Mouse (Mus musculus) neural tube, embryonic 10.5 days (tissue): ENCODE data around the gene Zfp628.
A peak's percentile ranks its signal among the peaks of the same experiment; 100 is the strongest.

Source experiments
- DNase-seq: peaks from one replicate; pipeline ENCODE4 v3.0.0-alpha.2; 2017; ENCODE audit warnings: low spot score; ENCODE audit errors: extremely low spot score

Gene Zfp628

DNA sequence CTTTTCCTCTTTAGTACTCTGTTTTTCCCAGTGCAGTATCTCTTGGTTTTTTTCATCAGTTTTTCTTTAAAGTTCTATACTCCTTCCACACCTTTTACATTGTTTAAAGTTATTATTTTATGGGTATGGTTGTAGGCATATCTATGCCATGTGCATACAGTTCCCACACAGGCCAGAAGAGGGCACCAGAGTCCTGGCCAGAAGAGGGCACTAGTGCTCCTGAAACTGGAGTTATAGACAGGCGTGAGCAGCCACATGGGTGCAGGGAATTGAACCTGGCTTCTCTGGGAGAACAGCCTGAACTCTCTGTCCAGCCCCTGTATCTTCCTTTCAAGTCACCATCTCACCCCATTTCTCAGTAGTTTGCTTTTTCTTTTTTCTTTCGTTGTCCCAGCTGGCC is 23.4 kb downstream of the Zfp628 start:
- peak; percentile 71 for DNase-seq

DNA sequence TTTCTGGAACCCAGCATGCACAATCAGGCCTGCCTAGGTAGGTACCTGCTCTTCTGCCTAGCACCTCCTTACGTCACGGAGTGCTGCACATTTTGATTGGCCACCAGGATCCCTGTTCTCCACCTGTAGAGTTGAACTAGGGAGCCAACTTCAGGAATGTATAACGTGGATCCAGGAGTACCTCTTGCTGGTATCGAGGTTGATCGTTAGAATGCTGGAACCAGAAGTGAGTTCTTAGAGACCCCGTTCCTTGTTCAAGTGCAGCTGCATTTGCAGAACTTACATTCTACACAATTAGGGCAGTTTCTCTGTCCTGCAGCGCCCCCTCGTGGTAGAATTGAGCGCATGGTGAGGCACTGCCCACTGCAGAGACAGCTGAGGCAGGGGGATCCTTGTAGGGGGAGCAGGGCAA is 25.1 kb downstream of the Zfp628 start:
- DNase-seq: peak; percentile 87

DNA sequence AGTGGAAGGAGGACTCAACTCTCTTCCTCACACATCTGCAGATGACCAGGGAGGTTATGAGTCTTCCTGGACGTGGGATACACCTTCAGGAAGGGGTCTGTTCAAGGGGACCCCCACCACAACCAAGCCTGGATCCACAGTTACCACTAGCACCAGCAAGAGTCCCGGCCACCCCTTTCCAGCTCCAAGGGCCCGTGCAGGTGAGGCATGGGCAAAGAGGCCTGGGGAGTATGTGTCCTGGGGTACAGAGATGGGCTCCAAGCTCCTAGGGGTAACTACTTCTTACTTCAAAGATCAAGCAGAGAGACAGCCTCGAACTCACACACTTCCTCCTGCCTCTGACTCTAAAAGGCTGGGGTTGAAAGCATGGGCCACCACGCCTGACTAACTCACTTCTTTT is 27.7 kb downstream of the Zfp628 start:
- DNase-seq: no peak

DNA sequence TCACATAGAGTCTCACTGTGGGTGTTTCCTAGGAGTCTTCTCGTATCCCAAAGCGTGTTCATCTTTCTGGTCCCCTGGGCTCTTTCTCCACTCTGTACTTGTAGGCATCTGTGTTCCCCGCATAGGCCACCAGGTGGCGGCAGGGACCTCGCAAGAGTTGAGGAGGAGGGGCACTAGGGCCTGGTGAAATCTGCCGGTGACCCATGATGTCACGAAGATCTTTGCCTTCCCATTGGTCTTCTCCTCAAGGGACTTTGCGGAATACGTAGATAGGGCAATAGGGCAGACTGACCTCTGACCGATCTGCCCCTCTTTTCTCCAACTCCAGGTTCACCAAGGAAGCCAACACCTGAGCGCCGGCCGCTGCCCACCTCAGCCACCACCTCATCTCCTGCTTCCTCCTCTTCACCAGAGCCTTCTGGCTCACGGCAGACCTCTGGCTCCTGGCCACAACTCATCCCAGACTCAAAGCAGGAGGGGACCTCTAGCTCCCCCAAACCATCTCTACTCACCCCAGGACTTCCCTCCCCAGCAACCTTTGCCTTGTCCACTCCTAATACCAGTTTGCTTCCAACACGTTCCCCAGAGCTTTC is 28.3 kb downstream of the Zfp628 start:
- peak; percentile 86 for DNase-seq

DNA sequence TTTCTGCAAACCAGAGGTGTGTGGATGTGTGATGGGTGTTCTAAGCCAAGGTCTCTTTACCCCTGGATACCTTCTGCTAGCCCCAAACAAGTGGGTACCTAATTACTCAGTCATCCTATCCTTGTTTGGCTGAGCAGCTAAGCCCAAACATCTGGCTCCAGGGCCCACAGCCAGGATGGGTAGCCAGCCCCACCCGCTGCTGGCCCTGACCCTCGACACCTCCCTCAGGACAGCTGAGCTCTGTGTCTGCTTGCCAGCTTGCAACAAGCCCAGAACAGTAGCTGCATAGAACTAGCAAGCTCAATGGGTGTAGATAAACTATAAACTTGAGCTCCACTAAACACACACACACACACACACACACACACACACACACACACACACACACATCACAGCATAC is 32.8 kb downstream of the Zfp628 start:
- DNase-seq: no peak

DNA sequence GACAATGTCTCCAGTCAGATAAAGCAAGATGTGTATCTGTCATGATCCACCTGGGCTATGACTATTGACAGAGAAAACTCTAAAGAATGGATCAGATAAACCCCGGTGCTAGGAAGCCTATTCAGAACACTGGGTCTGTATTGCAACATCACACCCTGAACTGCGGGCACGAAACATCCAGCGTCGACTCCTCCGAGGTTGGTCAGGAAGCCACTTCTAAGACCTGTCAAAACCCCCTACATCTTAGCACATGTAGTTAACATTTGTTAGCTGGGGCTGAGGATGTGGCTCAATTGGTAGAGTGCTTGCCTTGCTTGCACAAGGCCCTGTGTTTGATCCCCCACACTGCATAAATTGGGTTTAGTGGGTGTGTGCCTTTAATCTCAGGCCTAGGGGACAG is 33.4 kb downstream of the Zfp628 start:
- no peak for DNase-seq

DNA sequence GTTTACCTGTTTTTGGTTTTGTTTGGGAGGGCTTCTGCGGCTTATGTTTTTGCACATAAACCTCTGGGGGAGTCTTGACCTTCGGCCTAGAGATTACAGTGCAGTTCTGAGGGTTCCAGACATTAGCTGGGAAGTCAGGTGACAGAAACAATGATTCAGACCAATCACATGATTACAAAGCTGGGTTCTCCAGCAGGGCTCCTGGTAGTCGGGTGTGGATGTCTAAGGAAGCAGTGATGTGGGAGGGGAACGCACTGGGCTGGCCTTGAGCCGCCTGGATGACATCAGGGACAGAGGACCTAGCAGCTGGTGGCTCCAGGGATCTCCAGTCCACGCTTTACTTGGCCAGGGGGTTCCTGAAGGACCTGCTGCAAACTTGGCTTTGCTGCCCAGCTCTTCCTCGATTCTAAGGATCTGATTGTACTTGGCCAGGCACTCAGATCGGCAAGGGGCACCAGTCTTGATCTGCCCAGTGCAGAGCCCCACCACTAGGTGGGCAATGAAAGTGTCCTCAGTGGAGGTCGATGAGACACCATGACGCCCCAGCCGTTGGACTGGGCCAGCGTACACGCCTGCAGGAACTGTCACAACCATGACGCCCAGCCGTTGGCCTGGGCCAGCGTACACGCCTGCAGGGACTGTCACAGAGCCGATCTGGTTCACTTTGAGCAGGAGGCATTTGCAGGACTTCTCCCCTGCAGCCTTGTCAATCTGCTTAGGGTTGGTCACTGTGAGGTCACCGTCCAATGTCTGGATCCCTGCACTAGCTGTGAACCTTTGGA is 35.7 kb downstream of the Zfp628 start:
- no peak for DNase-seq

DNA sequence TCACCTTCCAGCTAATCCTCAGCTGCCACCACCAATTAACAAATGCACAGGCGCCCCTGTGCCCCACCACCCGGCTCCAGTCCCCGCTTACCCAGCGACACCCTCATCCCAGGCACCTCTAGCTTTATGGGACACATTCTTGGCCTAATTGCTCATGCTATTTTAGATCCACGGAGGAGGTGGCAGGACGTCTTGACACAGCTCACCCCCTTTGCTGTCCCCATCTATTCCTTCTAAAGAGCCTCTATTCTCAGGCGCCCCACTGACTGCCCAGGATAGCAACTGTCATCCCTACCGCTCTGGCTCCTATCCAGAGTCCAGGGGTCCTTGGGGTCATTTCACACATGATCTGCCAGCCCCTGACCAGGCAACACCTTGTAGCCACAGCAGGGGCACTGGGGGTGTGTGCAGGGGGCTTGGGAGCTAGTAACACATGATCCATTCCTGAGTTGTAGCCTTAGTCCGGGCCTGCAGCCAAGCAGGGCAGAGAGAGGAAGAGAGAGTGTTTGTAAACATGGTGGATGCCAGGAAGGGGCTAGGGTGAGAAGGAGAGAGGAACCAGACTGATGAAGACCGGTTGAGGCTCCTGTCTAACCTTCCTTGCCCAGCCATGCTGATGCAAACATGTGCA is 38.9 kb downstream of the Zfp628 start:
- no peak for DNase-seq

DNA sequence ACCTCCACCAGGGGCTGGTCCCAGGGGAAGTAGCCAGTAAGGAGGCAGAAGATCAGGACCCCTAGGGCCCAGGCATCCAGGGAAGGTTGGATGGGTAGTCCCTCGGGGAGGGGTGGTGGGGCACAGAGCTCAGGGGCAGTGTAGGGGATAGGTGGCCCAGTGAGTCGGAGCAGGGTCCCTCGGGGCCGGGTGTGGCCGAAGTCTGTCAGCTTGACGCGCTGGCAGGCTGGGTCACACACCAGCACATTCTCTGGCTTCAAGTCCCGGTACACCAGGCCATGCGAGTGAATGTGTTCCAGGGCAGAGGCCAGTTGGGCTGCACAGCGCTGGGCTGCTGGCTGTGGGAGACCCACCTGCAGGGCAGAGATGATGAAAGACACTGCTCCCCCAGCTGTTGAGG is 42.3 kb downstream of the Zfp628 start:
- no peak for DNase-seq

DNA sequence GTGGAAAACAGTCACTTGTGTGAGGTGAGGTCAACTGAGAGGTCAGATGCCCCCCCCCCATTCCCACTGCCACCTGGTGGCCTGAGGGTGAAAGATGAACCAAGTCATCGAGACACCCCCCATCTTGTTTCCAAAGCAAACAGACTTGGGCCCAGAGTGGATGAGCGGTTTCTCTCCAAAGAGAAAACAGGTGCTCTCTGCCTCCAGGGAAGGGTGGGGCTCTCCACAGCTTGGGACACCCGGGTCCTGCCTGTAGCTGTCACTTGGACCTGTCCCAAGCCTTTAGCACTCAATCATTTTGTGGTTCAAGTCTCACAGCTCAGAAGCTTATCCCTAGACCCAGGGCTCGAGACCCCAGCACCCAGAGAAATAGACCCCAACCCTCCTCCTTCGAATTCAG is 48.5 kb downstream of the Zfp628 start:
- no peak for DNase-seq

DNA sequence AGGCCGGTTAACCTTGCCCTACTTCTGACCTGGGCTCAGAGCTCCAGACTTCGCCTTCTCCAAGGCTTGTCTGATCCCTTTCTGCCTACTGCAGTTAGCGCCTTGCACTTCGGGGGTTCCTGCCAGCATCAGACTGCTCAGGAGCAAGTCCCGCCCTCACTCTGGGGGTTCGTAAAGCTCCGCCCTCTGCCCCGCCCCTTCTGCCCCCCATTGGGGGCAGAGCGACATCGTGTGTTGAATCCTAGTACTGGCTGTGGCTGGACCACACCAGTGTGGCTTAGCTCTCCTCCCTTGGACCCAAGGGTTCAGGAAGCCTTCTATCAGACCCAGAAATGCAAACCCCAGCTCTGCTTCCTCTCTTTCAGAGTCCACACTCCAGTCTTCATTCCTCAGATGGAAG is 49.3 kb downstream of the Zfp628 start, which contains the start of gene Sbk2:
TSS of gene Sbk2 (minus strand) at position 135 of the 400 bp plus-strand sequence.
- peak; percentile 54 for DNase-seq

DNA sequence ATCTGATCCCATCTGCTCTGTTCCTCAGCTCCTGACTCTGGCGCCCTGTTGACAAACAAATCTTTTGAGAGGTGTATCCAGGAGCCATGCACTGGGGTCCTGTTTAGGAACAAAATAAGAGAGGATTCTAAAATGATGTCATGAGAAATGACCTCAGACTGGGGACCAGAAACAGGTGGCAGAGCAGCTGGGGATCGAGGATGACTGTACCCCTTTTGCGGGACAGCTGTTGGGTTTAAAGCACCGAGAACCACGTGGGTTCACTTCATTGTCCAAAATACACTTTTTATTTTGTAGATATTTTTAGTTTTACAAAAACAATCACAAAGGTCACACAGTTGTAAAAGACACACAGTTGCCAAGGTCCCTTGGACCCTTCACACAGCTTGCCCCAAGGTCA is 50.0 kb downstream of the Zfp628 start:
- no peak for DNase-seq

DNA sequence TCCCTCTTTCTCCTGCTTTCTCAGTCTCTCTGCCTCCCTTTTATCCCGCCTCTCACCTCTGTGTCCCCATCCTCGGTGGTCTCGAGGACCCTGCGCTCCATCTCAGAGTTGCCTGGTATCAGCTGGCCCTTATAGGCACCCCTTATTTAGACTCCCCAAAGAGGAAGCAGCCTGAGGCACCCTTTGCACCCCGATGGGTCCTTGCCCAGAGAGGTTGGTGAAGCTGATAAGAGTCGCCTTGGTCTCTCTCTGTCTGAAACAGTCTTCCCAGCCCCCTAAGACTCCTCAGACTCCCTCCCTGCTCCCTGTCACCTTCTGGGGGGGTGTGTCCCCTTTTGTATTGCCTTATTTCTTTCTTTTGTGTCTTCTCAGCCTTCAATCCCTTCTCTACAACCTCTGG is 56.1 kb downstream of the Zfp628 start, which contains the start of gene Sbk3:
TSS of gene Sbk3 (minus strand) at position 101 of the 400 bp plus-strand sequence.
- no peak for DNase-seq
